Mouse (Mus musculus) megakaryocyte, adult 5-6 weeks (primary cell): ENCODE results near the gene AF366264. TPM values are rescaled to one million over a fixed set of nuclear protein-coding genes. Genes with fewer than 3 reads are reported as not detected.
A peak's percentile ranks its signal among the peaks of the same experiment; 100 is the strongest.
"Not testable (repeated sequence)": the region's sequence is repeated elsewhere in the genome, so short reads cannot be mapped to it uniquely, and the experiment has no call there.

Experiments used
- ATAC-seq: 2 replicates; pipeline ENCODE4 v1.8.0; 2016; ENCODE audit warnings: mild to moderate bottlenecking, inconsistent platforms; ENCODE audit not compliant: poor library complexity, severe bottlenecking
- total RNA-seq, 2 experiments: library from RNA; stranded (forward) in 1 of 2; stranded (reverse) in 1 of 2; fragments of 153-499, 151-499 nt in 1 of 2; fragments of 221-1000, 200-1000 nt in 1 of 2; gene quantifications; 2 replicates each; pipeline versions ENCODE4 v1.2.3 to v1.2.4; 2015 to 2017

AF366264 gene
- total RNA-seq (2015) = not detected in 2 replicates
- total RNA-seq (2017) = not detected in 2 replicates

DNA sequence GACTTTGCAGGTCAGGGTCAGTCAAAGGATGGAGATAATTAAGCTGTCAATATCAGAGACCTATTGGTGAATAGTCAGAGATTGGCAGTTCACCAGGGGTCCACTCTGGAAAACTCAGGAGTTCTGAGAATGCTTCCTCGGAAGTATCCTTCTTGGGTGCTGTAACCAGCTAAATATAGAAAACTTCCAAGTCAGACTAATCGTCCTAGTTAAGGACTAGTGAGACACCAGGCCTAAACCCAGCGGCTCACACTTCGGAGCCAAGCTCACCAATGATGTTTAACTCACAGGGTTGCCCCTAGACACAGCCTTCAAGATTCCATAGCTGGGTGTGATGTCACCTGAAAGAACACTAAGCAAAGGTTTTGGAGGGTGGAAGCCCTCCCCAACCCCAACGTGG lies at the start of gene AF366264:
TSS of gene AF366264 (minus strand) at position 101 of the 400 bp plus-strand sequence.
- not testable (repeated sequence) for ATAC-seq

DNA sequence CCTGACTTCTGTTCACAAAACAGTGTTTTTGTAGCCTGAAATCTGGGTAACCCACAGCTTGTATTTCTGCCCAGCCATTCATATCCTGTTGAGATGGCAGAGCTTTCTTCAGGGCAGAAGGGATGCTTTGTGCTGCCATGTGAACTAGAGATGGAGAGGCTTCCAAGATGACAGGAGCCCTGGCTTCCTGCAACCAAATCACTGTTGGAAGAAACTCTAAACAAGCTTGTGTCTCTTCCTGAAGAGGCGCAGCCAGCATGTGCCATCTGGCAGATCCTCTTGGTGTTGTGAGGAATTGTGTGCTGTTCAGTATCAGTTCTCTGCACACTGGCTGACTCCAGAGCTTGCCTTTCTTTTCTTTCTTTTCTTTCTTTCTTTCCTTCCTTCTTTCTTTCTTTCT lies 5.1 kb upstream of the AF366264 start:
- not testable (repeated sequence) for ATAC-seq

DNA sequence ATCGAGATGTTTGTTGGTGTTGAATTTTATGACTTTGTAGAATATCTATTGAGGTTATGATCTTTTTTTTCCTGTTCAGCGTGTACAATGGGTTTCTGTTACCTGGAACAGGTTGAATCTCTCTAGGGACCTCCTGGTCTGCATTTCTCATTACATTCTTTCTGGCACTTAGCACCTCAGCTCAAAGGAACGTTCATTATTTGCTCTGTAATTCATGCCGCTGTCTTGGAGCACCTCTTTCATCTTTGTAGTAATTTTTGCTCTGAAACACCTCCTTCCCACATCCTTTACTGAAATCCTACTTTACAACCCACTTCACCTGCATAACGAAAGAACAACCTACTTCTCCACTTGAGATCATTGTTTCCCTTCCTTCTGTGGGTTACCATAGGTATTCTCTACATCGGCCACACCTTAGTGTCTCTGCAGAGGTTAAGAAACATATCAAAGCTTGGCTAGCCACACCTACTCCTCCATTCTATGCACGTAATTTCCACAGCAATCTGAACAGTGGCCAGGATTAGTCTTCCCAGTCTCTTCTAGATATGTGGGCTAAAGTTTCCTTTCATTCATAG lies 9.5 kb downstream of the AF366264 start:
- no peak for ATAC-seq

DNA sequence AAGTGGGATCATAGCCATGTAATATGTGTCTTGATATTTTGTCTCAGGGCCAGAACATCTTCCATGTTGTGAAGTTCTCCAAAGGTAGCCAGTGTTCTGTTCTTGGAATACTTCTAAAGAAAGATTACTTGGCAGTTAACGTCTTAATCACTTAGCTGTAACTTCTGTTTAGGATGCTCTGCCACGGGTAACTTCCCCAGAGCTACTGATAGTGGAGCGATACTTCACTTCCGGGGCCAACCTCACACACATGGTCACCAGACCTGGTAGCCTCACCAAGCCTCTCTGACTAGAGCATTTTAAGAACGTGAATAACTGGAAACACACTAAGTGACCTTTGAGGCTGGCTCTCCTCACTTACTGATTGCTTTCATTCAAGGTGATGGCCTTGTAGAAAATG lies 38.6 kb downstream of the AF366264 start:
- no peak for ATAC-seq

DNA sequence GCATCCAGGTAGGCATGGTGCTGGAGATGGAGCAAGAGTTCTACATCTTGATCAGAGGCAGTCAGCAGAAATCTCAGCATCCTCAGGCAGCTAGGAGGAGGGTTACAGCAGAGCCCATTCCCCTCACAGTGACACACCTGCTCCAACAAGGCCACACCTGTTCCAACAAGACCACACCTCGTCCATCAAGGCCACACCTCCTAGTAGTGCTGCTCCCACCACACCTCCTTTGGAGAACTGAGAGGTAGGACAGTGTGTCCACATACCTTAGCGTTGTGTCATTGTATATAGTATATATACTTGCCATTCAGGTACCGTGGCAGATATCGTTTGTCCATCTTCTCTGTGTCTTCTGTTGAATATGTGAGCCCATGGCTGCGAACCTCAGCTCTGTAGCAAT lies 40.5 kb downstream of the AF366264 start:
- no peak for ATAC-seq

DNA sequence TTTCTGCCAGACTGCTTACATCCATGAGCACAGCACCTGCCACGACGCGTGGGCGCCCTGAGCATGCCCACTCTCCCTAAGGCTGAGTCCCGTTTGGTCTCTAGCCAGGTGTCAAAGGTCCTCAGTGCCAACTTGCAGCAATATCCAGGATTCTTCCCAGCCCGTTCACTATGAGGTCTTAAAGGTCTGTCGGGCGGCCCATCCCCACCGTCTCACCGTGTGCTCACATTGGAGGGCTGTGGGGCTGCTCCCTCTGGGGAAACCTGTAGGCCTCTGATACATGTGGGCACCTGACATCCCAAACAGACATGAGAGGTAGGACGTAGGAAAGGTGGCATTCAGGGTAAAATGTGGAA lies 44.5 kb downstream of the AF366264 start:
- no peak for ATAC-seq

DNA sequence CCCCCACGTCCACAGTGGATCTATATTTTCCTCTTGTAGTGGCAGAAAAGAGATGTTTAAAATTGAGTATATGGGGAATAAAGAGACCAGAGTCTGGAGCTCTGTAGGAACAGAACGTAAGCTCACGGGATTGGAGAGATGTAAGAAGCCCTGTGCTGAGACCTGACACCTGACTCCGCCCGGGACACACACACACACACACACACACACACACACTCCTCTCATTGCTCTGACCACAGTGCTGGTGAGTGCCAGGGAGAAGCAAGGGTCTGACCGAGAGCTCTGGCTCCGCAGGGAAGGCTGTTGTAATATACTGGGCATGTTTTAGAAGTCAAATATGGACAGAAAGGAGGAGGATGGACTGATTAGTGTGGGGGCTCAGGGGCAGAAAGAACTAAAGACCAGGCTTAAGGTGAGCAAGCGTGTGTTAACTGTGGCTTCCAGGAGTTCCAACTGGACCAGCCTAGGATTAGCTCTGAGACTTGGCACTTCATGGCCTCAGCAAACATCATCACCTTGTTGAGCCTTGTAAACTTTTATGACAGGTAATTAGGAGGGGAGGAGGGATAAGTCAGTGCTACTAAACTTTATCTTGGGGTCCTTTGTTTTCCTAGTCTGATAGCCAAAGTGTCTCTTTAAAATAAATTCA lies 45.0 kb downstream of the AF366264 start:
- ATAC-seq = no peak

DNA sequence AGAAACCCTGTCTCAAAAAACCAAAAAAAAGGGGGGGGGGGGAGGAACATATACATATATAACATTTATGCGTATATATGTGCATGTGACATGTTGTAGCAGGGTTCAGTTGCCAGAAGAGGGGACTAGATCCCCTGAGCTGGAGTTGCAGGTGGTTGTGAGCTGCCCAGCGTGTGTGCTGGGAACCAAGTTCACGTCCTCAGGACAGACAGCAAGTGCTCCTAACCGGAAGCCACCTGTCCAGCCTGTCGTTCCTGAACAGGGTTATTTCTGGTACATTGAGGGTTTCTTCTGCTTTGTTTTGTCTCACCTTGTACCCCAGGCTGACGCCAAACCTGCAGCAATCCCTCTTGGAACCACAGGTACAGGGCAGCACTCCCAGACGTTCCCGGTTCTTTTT lies 48.6 kb downstream of the AF366264 start:
- ATAC-seq = no peak

DNA sequence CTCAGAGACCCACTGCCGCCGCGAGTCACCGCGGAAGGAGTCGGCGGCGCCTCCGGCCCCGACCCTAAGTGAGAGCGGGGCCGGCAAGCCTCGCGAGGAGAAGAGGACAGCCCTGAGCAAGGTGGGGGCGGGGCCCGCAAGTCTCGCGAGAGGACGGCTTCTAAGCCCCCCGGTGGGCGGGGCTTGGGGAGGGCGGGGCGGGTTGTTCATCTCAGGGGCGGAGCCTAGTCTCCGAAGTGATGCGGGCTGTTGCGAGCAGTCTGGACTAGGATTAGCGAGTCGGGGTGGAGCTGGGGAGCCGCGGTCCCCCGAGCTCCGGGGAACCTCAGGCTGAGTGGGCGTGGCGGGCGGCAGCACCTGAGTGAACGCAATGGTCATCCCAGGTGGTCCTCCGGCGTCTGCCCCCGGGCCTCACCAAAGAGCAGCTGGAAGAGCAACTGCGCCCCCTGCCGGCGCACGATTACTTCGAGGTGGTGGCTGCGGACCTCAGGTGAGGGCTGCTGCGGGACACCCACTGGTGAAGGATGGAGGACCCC lies 52.4 kb downstream of the AF366264 start:
- ATAC-seq = peak; percentile 81

DNA sequence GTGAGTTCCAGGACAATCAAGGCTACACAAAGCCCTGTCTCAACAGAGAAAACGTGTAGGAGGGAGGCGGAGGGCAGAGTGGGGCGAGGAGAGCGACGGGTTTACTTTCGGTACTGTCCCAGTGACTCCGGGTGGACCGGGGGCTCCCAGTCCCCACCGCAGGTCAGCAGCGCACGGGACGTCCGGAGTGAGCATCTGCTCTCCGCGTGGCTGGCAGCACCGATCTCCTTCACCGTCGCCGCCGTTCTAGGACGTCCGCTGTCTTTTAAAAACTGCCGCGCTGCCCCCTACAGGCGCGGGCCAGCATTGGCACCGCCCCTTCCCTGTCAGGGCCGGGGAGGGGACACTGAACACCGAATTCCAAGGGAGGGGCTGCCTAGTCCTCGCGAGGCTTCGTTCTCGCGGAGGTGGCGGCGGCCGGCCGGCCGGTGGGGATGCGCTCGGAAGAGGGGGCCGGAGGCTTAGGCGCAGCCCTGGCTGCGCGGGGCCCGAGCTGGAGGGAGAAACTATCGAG lies 52.9 kb downstream of the AF366264 start, which contains the start of gene Upf3a:
TSS of gene Upf3a (plus strand) at position 366 of the 514 bp plus-strand sequence.
- peak; percentile 93 for ATAC-seq

Other genes starting within 250 kb of the AF366264 start
- gene Rasa3, start 160.8 kb downstream of the AF366264 start, total RNA-seq (2015) = 72.8 and 75.0 TPM in 2 replicates
- gene Rasa3, start 160.8 kb downstream of the AF366264 start, total RNA-seq (2017) = 159 and 164 TPM in 2 replicates
- not detected in 2 replicates for gene Cfap97d2, start 132.5 kb downstream of the AF366264 start, total RNA-seq (2015)
- gene Cfap97d2, start 132.5 kb downstream of the AF366264 start, total RNA-seq (2017) = not detected in 2 replicates
- 55.3 and 56.4 TPM in 2 replicates for gene Cdc16, start 80.7 kb downstream of the AF366264 start, total RNA-seq (2015)
- 33.3 and 37.8 TPM in 2 replicates for gene Cdc16, start 80.7 kb downstream of the AF366264 start, total RNA-seq (2017)
- gene Upf3a, start 52.8 kb downstream of the AF366264 start, total RNA-seq (2015) = 16.8 and 21.0 TPM in 2 replicates
- 32.2 and 36.6 TPM in 2 replicates for gene Upf3a, start 52.8 kb downstream of the AF366264 start, total RNA-seq (2017)
- gene Champ1, start 31.3 kb upstream of the AF366264 start, total RNA-seq (2015) = 10.5 and 10.8 TPM in 2 replicates
- 13.3 and 13.4 TPM in 2 replicates for gene Champ1, start 31.3 kb upstream of the AF366264 start, total RNA-seq (2017)
- 3.9 and 7.4 TPM in 2 replicates for gene Coprs, start 51.9 kb upstream of the AF366264 start, total RNA-seq (2015)
- gene Coprs, start 51.9 kb upstream of the AF366264 start, total RNA-seq (2017) = 2.8 and 2.9 TPM in 2 replicates